Mouse (Mus musculus): ENCODE results near the gene Gm572. TPM values are rescaled to one million over a fixed set of nuclear protein-coding genes. Genes with fewer than 3 reads are reported as not detected.

Gene Gm572
- polyA plus RNA-seq, 2 experiments = 0.11 TPM; not detected in 1

DNA sequence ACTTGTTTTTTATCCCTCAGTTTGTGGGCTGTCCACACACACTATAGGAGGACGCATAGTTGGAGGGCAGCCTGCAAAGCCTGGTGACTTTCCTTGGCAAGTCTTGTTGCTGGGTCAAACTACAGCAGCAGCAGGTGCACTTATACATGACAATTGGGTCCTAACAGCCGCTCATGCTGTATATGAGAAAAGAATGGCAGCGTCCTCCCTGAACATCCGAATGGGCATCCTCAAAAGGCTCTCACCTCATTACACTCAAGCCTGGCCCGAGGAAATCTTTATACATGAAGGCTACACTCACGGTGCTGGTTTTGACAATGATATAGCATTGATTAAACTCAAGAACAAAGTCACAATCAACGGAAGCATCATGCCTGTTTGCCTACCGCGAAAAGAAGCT, 29.4 kb upstream of the Gm572 start:
- Histone ChIP-seq H3K36me3 (ENCODE audit: control insufficient read depth, insufficient read depth, low read length) (peaks cover 59% of the 10 kb centered on the region), H3K9me3 (ENCODE audit: control insufficient read depth, low read length) (no peaks in the 10 kb centered on the region), H3K4me1 (ENCODE audit: control insufficient read depth, insufficient read depth, low read length) (no peaks in the 10 kb centered on the region), H3K4me2 (replicated peaks; ENCODE audit: low read depth, low read length, severe bottlenecking) (no peak overlapping the region), H3K27me3 (ENCODE audit: control insufficient read depth, insufficient read depth, low read length) (no peaks in the 10 kb centered on the region), H3K4me3 (replicated peaks; ENCODE audit: low read length) (no peak overlapping the region), H3K9ac (ENCODE audit: low read depth, low read length, severe bottlenecking) (no peak overlapping the region), H3K27ac (replicated peaks; ENCODE audit: low read depth, low read length) (no peak overlapping the region)
- WGBS = 88% methylated on average over 9 of the region's 9 CpGs
- DNase-seq (ENCODE audit: low spot score) = no peak
- no peak for ATAC-seq (ENCODE audit: low FRiP score, low read depth)
- TF ChIP-seq POLR2A (IDR thresholded peaks at IDR 0.05; ENCODE audit: borderline replicate concordance, extremely low read depth, insufficient read depth, insufficient read length) = no peak

DNA sequence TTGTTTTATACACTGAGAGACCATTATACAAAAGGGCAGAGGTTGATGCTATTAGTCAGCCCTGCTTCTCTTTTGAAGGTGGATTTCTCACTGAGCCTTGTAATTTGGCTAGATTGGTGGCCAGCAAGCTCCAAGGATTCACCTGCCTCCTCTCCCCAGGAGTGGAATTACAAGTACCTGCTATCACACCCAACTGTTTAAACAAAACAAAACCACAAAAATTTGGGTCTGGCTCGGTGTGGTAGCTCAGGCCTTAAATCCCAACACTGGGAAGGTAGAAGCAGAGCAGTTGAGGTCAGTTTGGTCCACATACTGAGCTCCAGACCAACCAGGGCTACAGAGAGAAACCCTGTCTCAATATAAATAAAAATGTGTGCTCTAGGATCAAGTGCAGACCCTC, 23.3 kb upstream of the Gm572 start:
- no peak overlapping the region for H3K27ac ChIP-seq (replicated peaks; ENCODE audit: low read depth, low read length)
- 74% methylated on average over 1 of the region's 1 CpGs for WGBS
- peaks cover 93% of the 10 kb centered on the region for H3K36me3 ChIP-seq (ENCODE audit: control insufficient read depth, insufficient read depth, low read length)
- H3K27me3 ChIP-seq (ENCODE audit: control insufficient read depth, insufficient read depth, low read length) = no peaks in the 10 kb centered on the region
- peaks cover 8% of the 10 kb centered on the region; the same call in 1 of the 2 replicates for H3K4me1 ChIP-seq (ENCODE audit: control insufficient read depth, insufficient read depth, low read length)
- ATAC-seq (ENCODE audit: low FRiP score, low read depth) = no peak
- H3K9ac ChIP-seq (ENCODE audit: low read depth, low read length, severe bottlenecking) = no peak overlapping the region
- no peak overlapping the region for H3K4me2 ChIP-seq (replicated peaks; ENCODE audit: low read depth, low read length, severe bottlenecking)
- TF ChIP-seq POLR2A (IDR thresholded peaks at IDR 0.05; ENCODE audit: borderline replicate concordance, extremely low read depth, insufficient read depth, insufficient read length) = no peak
- no peak for DNase-seq (ENCODE audit: low spot score)
- H3K4me3 ChIP-seq (replicated peaks; ENCODE audit: low read length) = no peak overlapping the region
- no peaks in the 10 kb centered on the region for H3K9me3 ChIP-seq (ENCODE audit: control insufficient read depth, low read length)

DNA sequence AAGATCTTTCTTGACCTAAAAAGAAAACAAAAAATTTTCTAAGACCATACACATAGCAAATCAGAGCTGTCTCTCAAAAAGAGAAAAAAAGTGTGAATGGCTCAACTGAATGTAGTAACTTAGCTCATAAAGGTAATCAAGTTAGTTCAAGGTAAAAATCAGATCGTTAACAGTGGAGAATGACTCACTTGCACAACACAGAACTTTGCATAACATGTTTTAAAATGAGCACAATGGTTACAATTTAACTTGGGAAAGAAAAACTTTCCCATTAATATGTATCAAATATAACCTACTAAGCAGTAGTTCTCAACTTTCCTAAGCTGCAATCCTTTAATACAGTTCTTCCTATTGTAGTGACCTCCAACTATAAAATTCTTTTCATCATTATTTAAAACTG, 22.4 kb upstream of the Gm572 start:
- no peak overlapping the region for H3K9ac ChIP-seq (ENCODE audit: low read depth, low read length, severe bottlenecking)
- no peak for TF ChIP-seq POLR2A (IDR thresholded peaks at IDR 0.05; ENCODE audit: borderline replicate concordance, extremely low read depth, insufficient read depth, insufficient read length)
- no peaks in the 10 kb centered on the region for H3K9me3 ChIP-seq (ENCODE audit: control insufficient read depth, low read length)
- DNase-seq (ENCODE audit: low spot score) (no peak), ATAC-seq (ENCODE audit: low FRiP score, low read depth) (no peak)
- H3K27ac ChIP-seq (replicated peaks; ENCODE audit: low read depth, low read length) = no peak overlapping the region
- 90% methylated on average over 1 of the region's 1 CpGs for WGBS
- H3K27me3 ChIP-seq (ENCODE audit: control insufficient read depth, insufficient read depth, low read length) = no peaks in the 10 kb centered on the region
- H3K4me2 ChIP-seq (replicated peaks; ENCODE audit: low read depth, low read length, severe bottlenecking) = no peak overlapping the region
- peaks cover 88% of the 10 kb centered on the region for H3K36me3 ChIP-seq (ENCODE audit: control insufficient read depth, insufficient read depth, low read length)
- H3K4me3 ChIP-seq (replicated peaks; ENCODE audit: low read length) = no peak overlapping the region
- peaks cover 13% of the 10 kb centered on the region for H3K4me1 ChIP-seq (ENCODE audit: control insufficient read depth, insufficient read depth, low read length)

DNA sequence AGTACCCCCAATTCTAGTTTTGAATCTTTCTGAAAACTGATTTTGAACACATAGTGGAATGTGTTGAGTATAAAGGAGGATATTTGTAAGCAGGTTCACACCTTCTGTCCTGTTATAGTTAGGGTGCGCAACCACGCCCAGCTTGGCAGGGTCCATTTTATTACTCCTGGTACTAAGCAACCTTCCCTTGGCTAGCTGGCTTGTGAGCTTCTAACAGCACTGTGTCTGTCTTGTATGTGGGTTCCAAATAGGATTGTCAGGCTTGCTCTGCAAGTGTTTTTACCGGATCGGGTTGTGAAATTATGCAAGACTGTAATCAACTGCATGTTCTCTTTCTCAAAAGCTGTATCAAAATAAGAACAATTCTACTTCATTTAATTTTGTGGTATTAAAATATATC, 20.6 kb upstream of the Gm572 start:
- H3K36me3 ChIP-seq (ENCODE audit: control insufficient read depth, insufficient read depth, low read length) = peaks cover 72% of the 10 kb centered on the region

DNA sequence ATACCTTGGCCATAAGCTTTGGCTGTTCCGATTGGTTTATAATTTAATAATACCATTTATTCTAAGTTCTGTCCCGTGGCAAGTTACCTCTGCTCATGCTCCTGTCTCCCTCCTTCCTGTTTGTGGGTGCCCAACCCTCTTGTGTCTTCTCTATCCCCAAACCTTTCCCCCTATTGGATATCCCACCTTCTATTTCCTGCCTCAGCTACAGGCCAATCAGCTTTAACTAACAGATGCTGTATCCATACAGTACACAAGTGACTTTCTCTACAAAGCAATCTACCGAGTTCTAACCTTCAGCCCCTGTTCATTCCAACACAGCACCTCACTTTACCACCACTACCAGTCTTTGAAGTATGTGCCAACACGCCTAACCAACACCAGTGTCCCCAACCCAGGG, 19.5 kb upstream of the Gm572 start:
- Histone ChIP-seq H3K27ac (replicated peaks; ENCODE audit: low read depth, low read length) (no peak overlapping the region), H3K9ac (ENCODE audit: low read depth, low read length, severe bottlenecking) (no peak overlapping the region), H3K4me2 (replicated peaks; ENCODE audit: low read depth, low read length, severe bottlenecking) (no peak overlapping the region), H3K4me3 (replicated peaks; ENCODE audit: low read length) (no peak overlapping the region), H3K27me3 (ENCODE audit: control insufficient read depth, insufficient read depth, low read length) (no peaks in the 10 kb centered on the region), H3K4me1 (ENCODE audit: control insufficient read depth, insufficient read depth, low read length) (peaks cover 13% of the 10 kb centered on the region), H3K36me3 (ENCODE audit: control insufficient read depth, insufficient read depth, low read length) (peaks cover 65% of the 10 kb centered on the region), H3K9me3 (ENCODE audit: control insufficient read depth, low read length) (no peaks in the 10 kb centered on the region)
- DNase-seq (ENCODE audit: low spot score) (no peak), ATAC-seq (ENCODE audit: low FRiP score, low read depth) (no peak)
- no peak for TF ChIP-seq POLR2A (IDR thresholded peaks at IDR 0.05; ENCODE audit: borderline replicate concordance, extremely low read depth, insufficient read depth, insufficient read length)
- WGBS = 88% methylated on average over 4 of the region's 4 CpGs

More for the DNA sequence above, 20.6 kb upstream of the Gm572 start:
- no peaks in the 10 kb centered on the region for H3K27me3 ChIP-seq (ENCODE audit: control insufficient read depth, insufficient read depth, low read length)
- 94% methylated on average over 4 of the region's 4 CpGs for WGBS
- no peak overlapping the region for H3K4me3 ChIP-seq (replicated peaks; ENCODE audit: low read length)
- no peak overlapping the region for H3K27ac ChIP-seq (replicated peaks; ENCODE audit: low read depth, low read length)
- no peaks in the 10 kb centered on the region for H3K9me3 ChIP-seq (ENCODE audit: control insufficient read depth, low read length)
- no peak for ATAC-seq (ENCODE audit: low FRiP score, low read depth)
- no peak overlapping the region for H3K9ac ChIP-seq (ENCODE audit: low read depth, low read length, severe bottlenecking)
- DNase-seq (ENCODE audit: low spot score) = no peak
- TF ChIP-seq POLR2A (IDR thresholded peaks at IDR 0.05; ENCODE audit: borderline replicate concordance, extremely low read depth, insufficient read depth, insufficient read length) = no peak
- peaks cover 13% of the 10 kb centered on the region for H3K4me1 ChIP-seq (ENCODE audit: control insufficient read depth, insufficient read depth, low read length)
- no peak overlapping the region for H3K4me2 ChIP-seq (replicated peaks; ENCODE audit: low read depth, low read length, severe bottlenecking)

DNA sequence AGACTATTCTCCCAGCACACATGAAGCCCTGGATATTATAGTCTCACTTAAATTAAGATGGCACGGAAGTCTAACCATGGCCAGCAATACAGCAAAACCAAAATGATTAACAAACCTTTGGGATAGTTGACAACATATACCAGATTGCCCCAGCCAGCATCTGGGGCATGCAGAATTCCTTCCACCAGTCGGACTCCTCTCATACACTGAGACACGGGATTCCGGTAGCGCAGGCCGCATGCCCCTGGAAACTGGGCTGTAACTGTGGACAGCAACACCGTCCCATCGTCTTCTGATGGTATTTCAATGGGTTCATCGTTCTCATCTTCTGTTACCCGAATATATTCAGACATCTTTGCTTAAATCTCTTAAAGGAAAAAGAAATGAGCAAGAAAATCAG, 18.1 kb upstream of the Gm572 start:
- 88% methylated on average over 10 of the region's 10 CpGs for WGBS
- peak overlapping the region; percentile 88 for H3K4me2 ChIP-seq (replicated peaks; ENCODE audit: low read depth, low read length, severe bottlenecking)
- H3K4me1 ChIP-seq (ENCODE audit: control insufficient read depth, insufficient read depth, low read length) = peaks cover 13% of the 10 kb centered on the region
- no peak for DNase-seq (ENCODE audit: low spot score)
- H3K4me3 ChIP-seq (replicated peaks; ENCODE audit: low read length) = peak overlapping the region; percentile 100
- TF ChIP-seq POLR2A (IDR thresholded peaks at IDR 0.05; ENCODE audit: borderline replicate concordance, extremely low read depth, insufficient read depth, insufficient read length) = no peak
- no peak overlapping the region for H3K27ac ChIP-seq (replicated peaks; ENCODE audit: low read depth, low read length)
- H3K27me3 ChIP-seq (ENCODE audit: control insufficient read depth, insufficient read depth, low read length) = no peaks in the 10 kb centered on the region
- ATAC-seq (ENCODE audit: low FRiP score, low read depth) = no peak
- H3K36me3 ChIP-seq (ENCODE audit: control insufficient read depth, insufficient read depth, low read length) = peaks cover 51% of the 10 kb centered on the region
- no peaks in the 10 kb centered on the region for H3K9me3 ChIP-seq (ENCODE audit: control insufficient read depth, low read length)
- peak overlapping the region; percentile 28; the same call in 1 of the 2 replicates for H3K9ac ChIP-seq (ENCODE audit: low read depth, low read length, severe bottlenecking)
